Mouse (Mus musculus) T-helper 17 cell (primary cell): ENCODE measurements around the gene Fshr.

ENCODE experiments used
- in situ Hi-C, 2 experiments: fragments of 300-600 bp; cut with MboI, MseI; formaldehyde crosslinking; loops; 1 replicate in 1 of 2; 2 replicates in 1 of 2; pipeline ENCODE4 v1.15.1; 2025; ENCODE audit warnings: high pct_unique_total_duplicates in 2 of 2

Gene Fshr

GRCm38 (mm10) chr17:89034627-89035026 lies 165.8 kb downstream of the Fshr start:
- in situ Hi-C loops: no loop called here

GRCm38 (mm10) chr17:89032981-89033380 lies 167.5 kb downstream of the Fshr start:
- in situ Hi-C loops: no loop called here

DNA sequence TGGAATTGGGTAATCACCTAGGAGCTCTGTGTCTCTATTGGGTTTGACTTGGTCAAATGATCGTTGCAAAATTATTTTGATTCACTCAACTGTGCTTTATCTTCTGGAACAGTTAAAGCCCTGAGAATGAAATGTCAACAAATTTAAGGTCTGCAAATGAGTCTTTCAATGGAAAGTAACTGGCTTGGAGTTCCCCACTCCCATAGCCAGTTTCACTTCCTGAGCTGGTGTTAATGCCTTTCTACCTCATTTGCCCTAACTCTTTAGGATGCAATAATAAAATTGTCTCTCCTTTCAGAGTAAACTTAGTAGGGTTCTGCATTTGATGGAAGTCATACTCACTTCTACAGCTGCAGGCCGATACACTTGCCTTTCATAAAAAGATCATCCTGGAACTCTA lies 181.0 kb downstream of the Fshr start:
- in situ Hi-C loops: no loop called here

GRCm38 (mm10) chr17:89017002-89017401 lies 183.5 kb downstream of the Fshr start:
- in situ Hi-C loops: no loop called here

- in situ Hi-C loops: no loop called here
Measured at GRCm38 (mm10) chr17:89013691-89014090, 186.8 kb downstream of the Fshr start.

- in situ Hi-C loops: no loop called here
Measured at GRCm38 (mm10) chr17:89009117-89009516, 191.4 kb downstream of the Fshr start.

DNA sequence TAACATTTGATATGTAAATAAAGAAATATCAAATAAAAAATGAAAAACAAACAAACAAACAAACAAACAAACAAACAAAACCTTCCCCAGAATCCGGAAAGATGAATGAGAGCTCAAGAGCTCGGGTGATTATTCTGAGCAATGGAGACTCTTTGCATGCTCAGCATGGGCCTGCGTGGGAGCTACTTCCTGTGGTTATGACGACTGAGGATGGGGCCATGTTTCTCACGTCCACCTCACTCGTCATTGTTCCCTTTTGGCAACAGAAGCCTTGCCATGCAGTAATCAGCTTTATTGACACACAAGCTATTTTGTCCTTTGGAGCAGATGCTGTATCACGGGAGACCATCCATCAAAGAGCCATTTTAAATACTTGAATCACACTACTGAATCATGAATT lies 191.8 kb downstream of the Fshr start:
- in situ Hi-C loops: no loop called here

DNA sequence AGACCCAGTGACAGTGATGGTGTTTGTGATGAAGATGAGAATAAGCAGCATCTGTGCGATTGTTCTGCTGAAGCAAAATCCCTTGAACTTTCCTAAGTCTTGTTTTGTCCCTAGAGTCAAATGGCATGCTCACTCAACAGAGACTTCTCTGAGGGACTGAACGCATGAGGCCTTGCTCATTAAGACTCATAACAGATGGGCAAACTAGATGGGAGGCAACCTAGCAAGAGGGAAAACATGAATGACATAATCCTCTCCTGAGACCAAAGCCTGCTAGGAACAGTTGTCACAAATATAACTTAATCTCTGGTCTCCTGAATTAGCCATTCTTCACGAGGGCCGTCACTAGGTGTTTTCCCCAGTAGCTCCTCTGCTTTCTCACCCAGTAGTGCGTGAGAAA lies 194.5 kb downstream of the Fshr start:
- in situ Hi-C loops: no loop called here

- in situ Hi-C loops: no loop called here
Measured at GRCm38 (mm10) chr17:88999907-89000306, 200.6 kb downstream of the Fshr start.

DNA sequence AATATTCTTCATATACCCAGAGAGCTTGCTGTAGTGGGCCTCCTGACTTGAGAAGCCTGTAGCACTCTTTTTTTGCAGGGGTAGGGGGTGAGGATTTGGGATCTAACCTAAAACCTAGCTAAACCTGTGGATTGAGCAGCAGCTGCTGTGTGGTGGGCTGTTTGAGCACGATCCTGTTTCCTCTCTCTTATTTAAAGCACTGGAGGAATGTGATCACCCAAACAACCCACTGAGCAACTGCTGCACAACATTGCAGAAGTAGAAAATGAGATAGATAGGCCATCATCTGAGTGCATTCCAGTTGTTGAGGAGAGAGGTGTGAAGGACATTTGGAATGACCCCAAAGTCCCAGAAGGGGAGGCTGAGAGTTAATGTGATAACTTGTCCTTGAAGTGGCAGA lies 202.2 kb downstream of the Fshr start:
- in situ Hi-C loops: no loop called here

DNA sequence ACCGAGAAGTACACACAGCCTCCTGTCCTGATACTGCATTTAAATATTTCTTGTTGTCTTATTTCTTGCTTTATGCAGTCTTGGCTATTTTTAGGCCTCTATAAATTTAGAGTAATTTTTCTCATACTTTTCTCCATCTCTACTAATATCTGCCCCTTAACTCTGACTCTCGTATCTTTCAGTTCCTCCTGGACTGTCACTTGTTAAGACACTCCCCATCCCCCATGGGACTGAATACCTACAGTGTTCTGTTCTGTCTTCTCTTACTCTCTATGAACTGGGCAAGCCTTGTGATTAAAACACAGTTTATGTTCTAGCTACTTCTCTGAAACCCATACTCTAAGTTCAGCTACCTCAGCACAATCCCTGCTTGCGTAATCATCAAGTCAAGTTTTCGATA lies 209.2 kb downstream of the Fshr start:
- in situ Hi-C loops: no loop called here

GRCm38 (mm10) chr17:88980708-88981355 lies 219.6 kb downstream of the Fshr start:
- in situ Hi-C loops: no loop called here

GRCm38 (mm10) chr17:88974538-88974937 lies 225.9 kb downstream of the Fshr start:
- in situ Hi-C loops: loop anchor here in 1 of 2 experiments (25.0 kb wide), 1 partner anchor 1538 kb away; no protein-coding TSS in a partner anchor

- in situ Hi-C loops: loop anchor here in 1 of 2 experiments (5.0 to 25.0 kb wide), 2 partner anchors 866 to 1546 kb away; no protein-coding TSS in a partner anchor
Measured at GRCm38 (mm10) chr17:88966028-88966427, 234.4 kb downstream of the Fshr start.

DNA sequence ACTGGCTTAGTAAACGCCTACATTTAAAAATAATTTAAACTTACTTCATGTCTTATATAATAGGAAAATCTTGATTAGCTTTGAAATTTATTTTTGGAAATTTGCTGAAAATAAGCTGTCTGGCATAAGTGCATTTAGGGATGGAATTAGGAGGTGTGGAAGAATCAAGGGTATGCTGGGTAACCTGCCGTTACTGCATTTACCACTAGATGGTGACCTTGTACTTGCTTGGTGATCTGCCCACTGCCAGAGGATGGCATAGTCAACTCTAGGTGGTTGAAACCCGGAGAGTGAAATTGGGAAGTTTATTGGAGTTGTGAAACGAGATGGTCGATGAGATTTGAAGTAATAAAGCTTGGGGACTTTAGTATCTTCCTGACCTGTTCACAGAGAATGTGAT lies 246.5 kb downstream of the Fshr start:
- in situ Hi-C loops: loop anchor here (5.0 to 25.0 kb wide), 3 partner anchors 768 to 1621 kb away; no protein-coding TSS in a partner anchor

DNA sequence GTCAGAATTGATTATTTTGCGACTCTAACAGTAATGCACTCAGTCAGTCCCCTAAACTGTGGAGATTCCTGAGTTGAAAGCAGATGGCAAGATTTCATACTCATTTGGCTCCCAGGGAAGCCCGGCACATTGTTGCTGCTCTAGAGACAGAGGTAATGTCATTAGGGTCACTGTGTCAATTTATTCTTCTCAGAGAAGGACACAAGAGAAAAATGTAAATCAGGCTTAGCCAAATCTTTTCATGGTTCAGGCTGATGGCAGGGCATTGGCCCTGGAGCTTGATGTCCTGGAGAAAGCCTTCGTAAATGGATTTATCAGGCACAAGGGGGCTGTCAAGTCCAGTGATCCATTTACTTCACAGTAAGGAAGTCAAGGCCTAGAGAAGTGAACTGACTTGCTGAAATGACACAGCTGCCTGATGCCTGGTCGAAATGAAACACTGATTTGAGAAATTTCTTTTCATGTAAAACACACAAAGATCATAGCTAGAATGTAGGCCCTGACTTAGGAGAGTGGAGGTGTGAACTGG lies 262.3 kb downstream of the Fshr start:
- in situ Hi-C loops: no loop called here

DNA sequence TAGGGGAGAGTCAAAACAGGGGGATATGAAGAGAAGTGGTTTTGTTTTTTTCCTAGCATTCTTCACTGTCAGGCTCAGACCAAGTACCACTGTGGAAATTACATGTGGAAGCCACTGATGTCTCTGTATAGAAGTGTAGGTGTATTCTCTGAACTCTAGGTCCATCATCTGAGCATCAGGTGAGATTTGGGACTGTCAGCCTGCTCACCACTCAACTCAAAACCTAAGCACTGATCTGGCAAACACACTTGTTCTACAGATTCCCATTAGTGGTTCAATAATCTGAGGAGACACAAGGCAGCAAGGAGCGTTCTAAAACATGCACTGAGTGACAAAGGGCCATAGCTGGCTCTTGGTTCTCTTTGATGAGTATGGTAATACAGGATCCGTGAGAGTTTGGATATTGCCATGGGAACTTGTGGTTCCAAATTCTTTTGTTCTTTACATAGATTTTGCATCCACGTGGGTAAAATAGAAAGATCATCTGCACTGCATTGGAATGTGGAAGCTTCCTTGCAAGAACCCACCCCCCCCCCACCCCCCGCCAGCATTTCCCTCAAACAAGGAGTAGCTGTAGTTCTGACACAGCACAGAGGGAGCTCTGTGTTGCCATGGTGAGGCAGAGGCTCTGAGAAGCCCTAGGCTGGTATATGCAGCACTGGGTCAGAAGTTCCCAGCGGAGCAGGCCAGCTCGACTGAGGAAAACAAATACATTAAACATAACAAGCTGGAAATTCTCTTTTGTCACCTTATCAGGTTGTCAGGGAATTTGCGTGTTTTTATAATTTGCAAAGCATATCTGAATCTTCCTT lies 262.9 kb downstream of the Fshr start:
- in situ Hi-C loops: no loop called here

DNA sequence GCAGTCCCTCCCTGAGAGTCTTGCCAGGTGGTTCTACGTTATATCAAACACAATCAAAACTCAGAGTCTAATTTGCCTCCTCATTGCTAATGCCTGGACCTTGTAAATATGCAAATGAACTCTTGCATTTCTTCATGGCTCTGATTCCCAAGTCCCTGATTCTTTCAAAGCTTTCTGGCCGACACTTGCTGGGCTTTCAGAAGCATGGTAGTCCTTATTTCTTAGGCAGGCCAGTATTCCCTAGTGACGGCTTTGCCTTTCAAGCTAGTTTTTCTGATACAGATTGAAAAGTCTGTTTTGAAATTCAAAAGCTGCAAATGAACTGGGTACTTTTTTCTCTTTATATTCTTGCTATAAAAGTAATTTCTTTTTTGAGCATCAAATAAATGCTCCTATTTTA lies 263.5 kb downstream of the Fshr start:
- in situ Hi-C loops: no loop called here
